Mouse (Mus musculus): ENCODE data around the gene Kansl1.

- TF ChIP-seq POLR2A (IDR thresholded peaks at IDR 0.05; ENCODE audit: insufficient read depth, low read length) (no peak), EP300 (IDR thresholded peaks at IDR 0.05; ENCODE audit: insufficient read depth, low read depth, low read length) (peak; percentile 77; the same call in 1 of the 2 replicates)
These were observed 158.3 kb downstream of the Kansl1 start for GRCm38 (mm10) chr11:104310226-104310887.

Measured in ES-Bruce4 (cell line).